ENCODE assay signal across 8 mouse cellular contexts in the genomic region with DNA sequence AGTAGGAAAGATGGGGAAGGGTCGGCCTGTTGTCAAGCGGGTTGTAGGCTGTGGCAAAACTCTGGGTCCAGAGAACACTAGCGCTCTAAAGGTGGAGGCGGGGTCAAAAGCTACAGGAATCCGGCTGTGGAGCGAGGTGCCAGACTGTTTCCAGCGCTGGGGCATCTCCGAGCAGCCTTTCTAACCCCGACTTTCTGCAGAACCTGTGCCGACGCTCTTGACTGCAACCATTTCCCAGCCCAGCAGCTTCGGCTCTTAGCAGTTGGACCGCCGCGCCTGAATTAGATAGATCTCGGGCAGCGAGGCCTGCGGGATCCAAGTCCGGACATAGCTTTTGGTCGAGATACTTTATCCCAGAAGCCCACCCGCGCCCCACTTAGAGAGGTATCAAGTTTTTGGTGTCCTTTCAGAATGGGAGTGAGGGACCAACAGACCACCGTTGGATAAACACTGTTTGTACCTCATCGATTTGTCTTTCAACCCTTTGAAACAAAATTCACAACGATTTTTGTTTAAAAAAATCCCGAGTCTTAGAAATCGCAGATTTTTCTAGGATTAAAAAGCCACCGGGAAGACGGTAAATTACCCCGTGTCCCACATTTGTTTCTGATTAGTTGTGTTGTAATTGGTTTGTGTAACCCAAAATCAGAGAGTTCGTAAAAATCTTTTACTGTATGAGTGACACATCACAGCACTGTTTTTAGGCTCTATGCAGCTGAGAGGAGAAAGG. TPM values are rescaled to one million over a fixed set of nuclear protein-coding genes. Genes with fewer than 3 reads are reported as not detected.
A peak's percentile ranks its signal among the peaks of the same experiment; 100 is the strongest.
DNase-seq lines count a peak whose midpoint lies in the region; ATAC-seq and TF ChIP-seq lines count a peak whose summit lies in the region.

No protein-coding gene starts in this region.

- no peak for TF ChIP-seq CTCF in kidney, adult 2 months (conservative IDR thresholded peaks at IDR 0.05; ENCODE audit: insufficient read depth, insufficient read length, low read depth, low read length)

- no peaks in the 10 kb centered on the region for H3K9me3 ChIP-seq in hindbrain, embryonic 10.5 days
- no peaks in the 10 kb centered on the region for H3K9me3 ChIP-seq in limb, embryonic 14.5 days (ENCODE audit: control insufficient read depth, low read length)

- H3K27me3 ChIP-seq in kidney, adult 2 months (replicated peaks; ENCODE audit: control insufficient read depth, insufficient read depth, low read length) = peaks cover 30% of the 10 kb centered on the region
- H3K27me3 ChIP-seq in hindbrain, embryonic 10.5 days (ENCODE audit: insufficient read depth, poor library complexity, severe bottlenecking) = peaks cover 98% of the 10 kb centered on the region
- H3K27me3 ChIP-seq in limb, embryonic 14.5 days (ENCODE audit: control insufficient read depth, insufficient read depth, low read length) = peaks cover 54% of the 10 kb centered on the region

- H3K9ac ChIP-seq in limb, embryonic 14.5 days (ENCODE audit: low read depth, low read length, severe bottlenecking) = no peak overlapping the region

- H3K4me2 ChIP-seq in limb, embryonic 14.5 days (replicated peaks; ENCODE audit: low read depth, low read length, severe bottlenecking) = peak overlapping the region; percentile 67

- 0 out of 2 replicates have a peak, but pooled peaks cover 3% of the 10 kb centered on the region for H3K4me1 ChIP-seq in kidney, adult 2 months (ENCODE audit: control insufficient read depth, insufficient read depth, low read length)
- peaks cover 56% of the 10 kb centered on the region for H3K4me1 ChIP-seq in hindbrain, embryonic 10.5 days (replicated peaks)
- H3K4me1 ChIP-seq in limb, embryonic 14.5 days (ENCODE audit: control insufficient read depth, insufficient read depth, low read length) = peaks cover 15% of the 10 kb centered on the region; the same call in 1 of the 2 replicates

- DNase-seq in kidney, adult 2 months = peak; percentile 17
- DNase-seq in kidney, adult 11 months = no peak
- peak; percentile 63 for DNase-seq in embryo, embryonic 10.5 days (ENCODE audit: low spot score)
- DNase-seq in hindbrain, embryonic 10.5 days (ENCODE audit: low spot score) = peak; percentile 51
- no peak for DNase-seq in limb, embryonic 14.5 days (ENCODE audit: low spot score)
- no peak for DNase-seq in adipocyte (ENCODE audit: low spot score)
- no peak for DNase-seq in layer of hippocampus, adult 8-10 months (ENCODE audit: low spot score in 2 of 2)
- no peak for DNase-seq in thymus, postnatal 36 days

- no peak overlapping the region for H3K27ac ChIP-seq in kidney, adult 2 months (ENCODE audit: insufficient read depth, low read depth, low read length)
- H3K27ac ChIP-seq in hindbrain, embryonic 10.5 days = no peak overlapping the region
- no peak overlapping the region for H3K27ac ChIP-seq in limb, embryonic 14.5 days (replicated peaks; ENCODE audit: low read depth, low read length)

- H3K4me3 ChIP-seq in kidney, adult 2 months (ENCODE audit: insufficient read depth, low read depth, low read length) = no peak overlapping the region
- H3K4me3 ChIP-seq in hindbrain, embryonic 10.5 days = peak overlapping the region; percentile 54
- H3K4me3 ChIP-seq in limb, embryonic 14.5 days (replicated peaks; ENCODE audit: low read length) = peak overlapping the region; percentile 42

- TF ChIP-seq POLR2A in kidney, adult 2 months (IDR thresholded peaks at IDR 0.05; ENCODE audit: low read depth, low read length) = no peak
- TF ChIP-seq POLR2A in limb, embryonic 14.5 days (IDR thresholded peaks at IDR 0.05; ENCODE audit: borderline replicate concordance, extremely low read depth, insufficient read depth, insufficient read length) = no peak

- ATAC-seq in limb, embryonic 14.5 days (ENCODE audit: low FRiP score, low read depth) = no peak

- WGBS in kidney, adult 2 months = 5% methylated on average over 31 of the region's 31 CpGs
- 2% methylated on average over 31 of the region's 31 CpGs for whole genome bisulfite sequencing in hindbrain, embryonic 10.5 days
- 4% methylated on average over 31 of the region's 31 CpGs for WGBS in limb, embryonic 14.5 days

- no peaks in the 10 kb centered on the region for H3K36me3 ChIP-seq in kidney, adult 2 months (ENCODE audit: control insufficient read depth, insufficient read depth, low read length)
- H3K36me3 ChIP-seq in hindbrain, embryonic 10.5 days = no peaks in the 10 kb centered on the region
- no peaks in the 10 kb centered on the region for H3K36me3 ChIP-seq in limb, embryonic 14.5 days (ENCODE audit: control insufficient read depth, insufficient read depth, low read length)

RNA-seq across cellular contexts. Expression of a gene that starts 1.4 kb away (rescaled TPM):
- 0.05 TPM in 1 of 2 replicates, not detected in the other for polyA plus RNA-seq in kidney, adult 2 months (2012; rRNA removed)
- 15.7 and 19.1 TPM in 2 replicates for polyA plus RNA-seq in hindbrain, embryonic 10.5 days (2016; fragmentation: Nextera tagmentation; extraction: Ambion mirVana)
- polyA plus RNA-seq in limb, embryonic 14.5 days (2012; rRNA removed) = 0.55 and 1.5 TPM in 2 replicates
- 0.22 and 0.72 TPM in 2 replicates for polyA plus RNA-seq in limb, embryonic 14.5 days (2014; fragmentation: Nextera tagmentation; extraction: Ambion mirVana)
- total RNA-seq in layer of hippocampus, adult 8-10 months (2022) = under 1 TPM in 1 of 4 experiments, not detected in 3; 0.41 TPM

RNA-seq across cellular contexts. Expression of a gene that starts 27.8 kb away (rescaled TPM):
- 157 and 192 TPM in 2 replicates for polyA plus RNA-seq in kidney, adult 2 months (2012; rRNA removed)
- polyA plus RNA-seq in hindbrain, embryonic 10.5 days (2016; fragmentation: Nextera tagmentation; extraction: Ambion mirVana) = 122 and 135 TPM in 2 replicates
- polyA plus RNA-seq in limb, embryonic 14.5 days (2012; rRNA removed) = 57.8 and 77.2 TPM in 2 replicates
- 185 and 189 TPM in 2 replicates for polyA plus RNA-seq in limb, embryonic 14.5 days (2014; fragmentation: Nextera tagmentation; extraction: Ambion mirVana)
- 10 to 100 TPM; 34.6 to 44.8 (median 40.8) TPM for total RNA-seq in layer of hippocampus, adult 8-10 months (2022)

Comparison
In these comparisons a context has a peak if more than half of its experiments do, and no peak if none do; other contexts are left out.
1. DNase-seq: peak in kidney, adult 2 months (single experiment), embryo, embryonic 10.5 days (single experiment) and hindbrain, embryonic 10.5 days (single experiment); none in kidney, adult 11 months (single experiment), limb, embryonic 14.5 days (single experiment), adipocyte (single experiment), layer of hippocampus, adult 8-10 months (0 of 2) and thymus, postnatal 36 days (0 of 2).